Mouse (Mus musculus): ENCODE results near the gene Jmjd7.

Gene Jmjd7

GRCm38 (mm10) chr2:120011462-120012200 lies 15.7 kb upstream of the Jmjd7 start:
- DNase-seq (ENCODE audit: low read depth, low spot score): no peak

GRCm38 (mm10) chr2:120012924-120013323 lies 14.4 kb upstream of the Jmjd7 start:
- no peak for DNase-seq (ENCODE audit: low read depth, low spot score)

- DNase-seq (ENCODE audit: low read depth, low spot score): no peak
Measured at GRCm38 (mm10) chr2:120013831-120014486, 13.3 kb upstream of the Jmjd7 start.

- DNase-seq (ENCODE audit: low read depth, low spot score): no peak
Measured at GRCm38 (mm10) chr2:120015882-120016281, 11.4 kb upstream of the Jmjd7 start.

- DNase-seq (ENCODE audit: low read depth, low spot score): no peak
Measured at GRCm38 (mm10) chr2:120017599-120017998, 9.7 kb upstream of the Jmjd7 start.

GRCm38 (mm10) chr2:120024337-120024736 lies 2.9 kb upstream of the Jmjd7 start:
- DNase-seq (ENCODE audit: low read depth, low spot score): no peak

GRCm38 (mm10) chr2:120027950-120028331 lies 658 bp downstream of the Jmjd7 start:
- no peak for DNase-seq (ENCODE audit: low read depth, low spot score)

- no peak for DNase-seq (ENCODE audit: low read depth, low spot score)
Measured at GRCm38 (mm10) chr2:120030380-120030779, 3.1 kb downstream of the Jmjd7 start.

GRCm38 (mm10) chr2:120032726-120033467 lies 5.6 kb downstream of the Jmjd7 start, which contains the start of gene Pla2g4b:
Gene Pla2g4b (plus strand): TSS chr2:120033417.
- no peak for DNase-seq (ENCODE audit: low read depth, low spot score)

GRCm38 (mm10) chr2:120033726-120034125 lies 6.4 kb downstream of the Jmjd7 start:
- no peak for DNase-seq (ENCODE audit: low read depth, low spot score)

GRCm38 (mm10) chr2:120037744-120038143 lies 10.5 kb downstream of the Jmjd7 start:
- DNase-seq (ENCODE audit: low read depth, low spot score): no peak

GRCm38 (mm10) chr2:120040991-120041390 lies 13.7 kb downstream of the Jmjd7 start:
- no peak for DNase-seq (ENCODE audit: low read depth, low spot score)

GRCm38 (mm10) chr2:120044101-120044603 lies 16.9 kb downstream of the Jmjd7 start:
- DNase-seq (ENCODE audit: low read depth, low spot score): peak; percentile 92

- DNase-seq (ENCODE audit: low read depth, low spot score): no peak
Measured at GRCm38 (mm10) chr2:120044676-120045075, 17.4 kb downstream of the Jmjd7 start.

- DNase-seq (ENCODE audit: low read depth, low spot score): peak; percentile 74
Measured at GRCm38 (mm10) chr2:120046486-120047310, 19.4 kb downstream of the Jmjd7 start.

- DNase-seq (ENCODE audit: low read depth, low spot score): no peak
Measured at GRCm38 (mm10) chr2:120048173-120048572, 20.9 kb downstream of the Jmjd7 start.

GRCm38 (mm10) chr2:120049632-120050274 lies 22.5 kb downstream of the Jmjd7 start:
- DNase-seq (ENCODE audit: low read depth, low spot score): no peak

GRCm38 (mm10) chr2:120051405-120051804 lies 24.1 kb downstream of the Jmjd7 start:
- no peak for DNase-seq (ENCODE audit: low read depth, low spot score)

GRCm38 (mm10) chr2:120054771-120055552 lies 27.7 kb downstream of the Jmjd7 start:
- DNase-seq (ENCODE audit: low read depth, low spot score): no peak

- no peak for DNase-seq (ENCODE audit: low read depth, low spot score)
Measured at GRCm38 (mm10) chr2:120055923-120056322, 28.6 kb downstream of the Jmjd7 start.
